Mouse (Mus musculus) large intestine, adult 2 months (tissue): ENCODE data around the gene Mical2. TPM values are rescaled to one million over a fixed set of nuclear protein-coding genes. Genes with fewer than 3 reads are reported as not detected.

Experiments used
- DNase-seq: peaks from one replicate; pipeline ENCODE4 v3.0.0-alpha.2; 2012; ENCODE audit warnings: low read depth, low spot score
- WGBS: fragments of 180-500 bp; shearing (Covaris S2); methylation state at CpG from one replicate; pipeline ENCODE4 v1.1.7; 2018; 5-methylcytosine and 5-hydroxymethylcytosine counted together
- polyA plus RNA-seq: library from polyadenylated mRNA; depleted of rRNA; stranded (reverse); fragments of >200 nt; gene quantifications from 2 replicates; pipeline ENCODE4 v1.2.3, GENCODE M21; 2012; rRNA removed

Gene Mical2
- polyA plus RNA-seq, result 18.2 and 30.2 TPM in 2 replicates

GRCm38 (mm10) chr7:112225615-112226262 is at the start of gene Mical2:
Gene Mical2 (plus strand): TSS chr7:112225856.
- under 1% methylated on average over 53 of the region's 53 CpGs for WGBS
- DNase-seq, result peak; percentile 90

- no peak for DNase-seq
- WGBS, result 87% methylated on average over 2 of the region's 2 CpGs
These were observed 49.0 kb upstream of the Mical2 start for GRCm38 (mm10) chr7:112176627-112177026.

- peak; percentile 80 for DNase-seq
- 10% methylated on average over 10 of the region's 10 CpGs for WGBS
These were observed 45.4 kb upstream of the Mical2 start for GRCm38 (mm10) chr7:112180235-112180705.

GRCm38 (mm10) chr7:112183258-112183841 is 42.3 kb upstream of the Mical2 start:
- 29% methylated on average over 5 of the region's 5 CpGs for WGBS
- DNase-seq, result peak; percentile 70

GRCm38 (mm10) chr7:112184519-112185225 is 41.0 kb upstream of the Mical2 start:
- WGBS, result 77% methylated on average over 6 of the region's 6 CpGs
- DNase-seq, result no peak

- DNase-seq, result no peak
- WGBS, result 67% methylated on average over 9 of the region's 9 CpGs
These were observed 40.4 kb upstream of the Mical2 start for GRCm38 (mm10) chr7:112185226-112185745.

- DNase-seq, result no peak
- 56% methylated on average over 7 of the region's 7 CpGs for WGBS
These were observed 38.8 kb upstream of the Mical2 start for GRCm38 (mm10) chr7:112186871-112187270.

GRCm38 (mm10) chr7:112187536-112188459 is 37.9 kb upstream of the Mical2 start:
- 29% methylated on average over 13 of the region's 13 CpGs for WGBS
- DNase-seq, result peak; percentile 74

GRCm38 (mm10) chr7:112192237-112192636 is 33.4 kb upstream of the Mical2 start:
- no peak for DNase-seq
- WGBS, result 61% methylated on average over 4 of the region's 4 CpGs

- 85% methylated on average over 5 of the region's 5 CpGs for WGBS
- no peak for DNase-seq
These were observed 32.9 kb upstream of the Mical2 start for GRCm38 (mm10) chr7:112192778-112193177.

GRCm38 (mm10) chr7:112194286-112194685 is 31.4 kb upstream of the Mical2 start:
- no peak for DNase-seq
- WGBS, result 60% methylated on average over 5 of the region's 5 CpGs

GRCm38 (mm10) chr7:112197461-112197860 is 28.2 kb upstream of the Mical2 start:
- no peak for DNase-seq
- WGBS, result 87% methylated on average over 8 of the region's 8 CpGs

- no peak for DNase-seq
- WGBS, result 84% methylated on average over 3 of the region's 3 CpGs
These were observed 26.3 kb upstream of the Mical2 start for GRCm38 (mm10) chr7:112199343-112199742.

GRCm38 (mm10) chr7:112200761-112201160 is 24.9 kb upstream of the Mical2 start:
- no peak for DNase-seq
- 73% methylated on average over 4 of the region's 4 CpGs for WGBS

- DNase-seq, result no peak
- 16% methylated on average over 4 of the region's 4 CpGs for WGBS
These were observed 23.5 kb upstream of the Mical2 start for GRCm38 (mm10) chr7:112202194-112202593.

- DNase-seq, result no peak
- WGBS, result 49% methylated on average over 5 of the region's 5 CpGs
These were observed 22.8 kb upstream of the Mical2 start for GRCm38 (mm10) chr7:112202843-112203242.

- no peak for DNase-seq
- 60% methylated on average over 5 of the region's 5 CpGs for WGBS
These were observed 21.7 kb upstream of the Mical2 start for GRCm38 (mm10) chr7:112203937-112204336.

GRCm38 (mm10) chr7:112204380-112204963 is 21.2 kb upstream of the Mical2 start:
- 54% methylated on average over 6 of the region's 6 CpGs for WGBS
- DNase-seq, result no peak

GRCm38 (mm10) chr7:112205513-112205912 is 20.1 kb upstream of the Mical2 start:
- no peak for DNase-seq
- WGBS, result 93% methylated on average over 6 of the region's 6 CpGs
